ENCODE assay signal across 9 mouse cellular contexts in genomic region chr13:112988866-112989265, GRCm38 (mm10). TPM values are rescaled to one million over a fixed set of nuclear protein-coding genes. Genes with fewer than 3 reads are reported as not detected.
DNase-seq lines count a peak whose midpoint lies in the region; ATAC-seq and TF ChIP-seq lines count a peak whose summit lies in the region.
"Had no signal": no experiment of that assay in that cellular context is flagged by ENCODE, and none has a peak within 500 bp of the region (broad histone marks: within the 10 kb centered on the region; RNA-seq: fewer than 3 reads in every experiment).

No protein-coding gene starts in this region.

- no peak overlapping the region for H3K27ac ChIP-seq in heart, embryonic 14.5 days (replicated peaks in 1 of 2; ENCODE audit: control insufficient read depth in 1 of 2, insufficient read depth in 1 of 2, low read depth in 2 of 2, low read length in 2 of 2)
- H3K27ac ChIP-seq in bone marrow, adult 2 months (ENCODE audit: control insufficient read depth, insufficient read depth, low read depth, low read length, poor library complexity), result no peak overlapping the region; the same call in 1 of the 2 replicates
- H3K27ac ChIP-seq in hindbrain, embryonic 11.5 days (ENCODE audit: low read depth, low read length), result no peak overlapping the region
- no peak overlapping the region for H3K27ac ChIP-seq in midbrain, embryonic 13.5 days

- H3K4me3 ChIP-seq in heart, embryonic 14.5 days (ENCODE audit: control insufficient read depth in 1 of 2, insufficient read depth in 1 of 2, low read depth in 1 of 2, low read length in 2 of 2), result peak overlapping the region; percentile 15 to 51; a peak in 3 of 4 replicates
- peak overlapping the region; percentile 75 for H3K4me3 ChIP-seq in bone marrow, adult 2 months (replicated peaks; ENCODE audit: control insufficient read depth, low read depth, low read length)
- H3K4me3 ChIP-seq in hindbrain, embryonic 11.5 days (ENCODE audit: low read depth, low read length), result peak overlapping the region; percentile 42
- H3K4me3 ChIP-seq in midbrain, embryonic 13.5 days (replicated peaks), result peak overlapping the region; percentile 45

- no peaks in the 10 kb centered on the region for H3K9me3 ChIP-seq in heart, embryonic 14.5 days (ENCODE audit: control insufficient read depth, low read length)
- no peaks in the 10 kb centered on the region for H3K9me3 ChIP-seq in hindbrain, embryonic 11.5 days (ENCODE audit: control insufficient read depth, low read length)
- H3K9me3 ChIP-seq in midbrain, embryonic 13.5 days, result no peaks in the 10 kb centered on the region

- H3K36me3 ChIP-seq in heart, embryonic 14.5 days (ENCODE audit: control insufficient read depth, insufficient read depth, low read length), result no peaks in the 10 kb centered on the region
- no peaks in the 10 kb centered on the region for H3K36me3 ChIP-seq in hindbrain, embryonic 11.5 days (ENCODE audit: control insufficient read depth, insufficient read depth, low read length)
- no peaks in the 10 kb centered on the region for H3K36me3 ChIP-seq in midbrain, embryonic 13.5 days

- no peak for TF ChIP-seq CTCF in bone marrow, adult 2 months (IDR thresholded peaks at IDR 0.05; ENCODE audit: control insufficient read depth, insufficient read depth, low read length)

- intact Hi-C loops in heart, postnatal 36 days (cut with DNase I), result loop anchor here (2.0 to 5.0 kb wide), 2 partner anchors 46 to 62 kb away; partner anchors contain the start of genes Cdc20b, Dhx29 and Mtrex

- no peak overlapping the region for H3K9ac ChIP-seq in heart, embryonic 14.5 days (ENCODE audit: low read length)
- H3K9ac ChIP-seq in hindbrain, embryonic 11.5 days (ENCODE audit: low read depth, low read length), result no peak overlapping the region
- H3K9ac ChIP-seq in midbrain, embryonic 13.5 days (replicated peaks), result no peak overlapping the region

- peaks cover 80% of the 10 kb centered on the region for H3K27me3 ChIP-seq in heart, embryonic 14.5 days (ENCODE audit: control insufficient read depth, insufficient read depth, low read length)
- H3K27me3 ChIP-seq in hindbrain, embryonic 11.5 days (ENCODE audit: control insufficient read depth, insufficient read depth, low read length), result peaks cover 77% of the 10 kb centered on the region
- peaks cover 84% of the 10 kb centered on the region for H3K27me3 ChIP-seq in midbrain, embryonic 13.5 days

- DNase-seq in heart, postnatal 36 days, result no peak
- DNase-seq in hindbrain, embryonic 11.5 days (ENCODE audit: low spot score), result peak; percentile 44
- no peak for DNase-seq in urinary bladder, postnatal 4 days (ENCODE audit: low spot score in 2 of 2)
- DNase-seq in adrenal gland, adult 8-10 months, result no peak
- DNase-seq in frontal cortex, postnatal 36 days (ENCODE audit: low spot score in 2 of 2), result no peak

- peak overlapping the region; percentile 98 for H3K4me2 ChIP-seq in heart, embryonic 14.5 days (ENCODE audit: low read length)
- peak overlapping the region; percentile 93 for H3K4me2 ChIP-seq in hindbrain, embryonic 11.5 days (replicated peaks; ENCODE audit: low read depth, low read length)
- H3K4me2 ChIP-seq in midbrain, embryonic 13.5 days (replicated peaks), result peak overlapping the region; percentile 79

- 2% methylated on average over 19 of the region's 19 CpGs for WGBS in heart, embryonic 14.5 days
- WGBS in bone marrow, adult 2 months, result 3% methylated on average over 19 of the region's 19 CpGs
- WGBS in hindbrain, embryonic 11.5 days, result under 1% methylated on average over 19 of the region's 19 CpGs
- WGBS in midbrain, embryonic 13.5 days, result under 1% methylated on average over 19 of the region's 19 CpGs

- no peak for ATAC-seq in heart, embryonic 14.5 days (ENCODE audit: insufficient number of reproducible peaks, insufficient read depth, low FRiP score, low read depth)
- ATAC-seq in hindbrain, embryonic 11.5 days (ENCODE audit: low FRiP score), result no peak
- no peak for ATAC-seq in midbrain, embryonic 13.5 days

- peaks cover 4 to 28% of the 10 kb centered on the region in 2 experiments; a peak in 3 of 4 replicates for H3K4me1 ChIP-seq in heart, embryonic 14.5 days (ENCODE audit: control insufficient read depth in 2 of 2, insufficient read depth in 2 of 2, low read length in 2 of 2)
- peaks cover 5% of the 10 kb centered on the region; the same call in 1 of the 2 replicates for H3K4me1 ChIP-seq in bone marrow, adult 2 months (ENCODE audit: control insufficient read depth, insufficient read depth, low read length)
- H3K4me1 ChIP-seq in hindbrain, embryonic 11.5 days (replicated peaks; ENCODE audit: control insufficient read depth, insufficient read depth, low read length), result peaks cover 22% of the 10 kb centered on the region
- H3K4me1 ChIP-seq in midbrain, embryonic 13.5 days (replicated peaks), result peaks cover 50% of the 10 kb centered on the region

- TF ChIP-seq POLR2A in bone marrow, adult 2 months (IDR thresholded peaks at IDR 0.05; ENCODE audit: borderline replicate concordance, control insufficient read depth, low read depth, low read length), result no peak

RNA-seq across cellular contexts. Expression of gene Ccno, which starts 1.3 kb away (rescaled TPM):
- polyA plus RNA-seq in heart, embryonic 14.5 days (2014; fragmentation: Nextera tagmentation; extraction: Ambion mirVana), result 0.11 and 0.63 TPM in 2 replicates
- total RNA-seq in heart, postnatal 36 days (2021), result under 1 TPM; 0.19 to 0.67 TPM
- 3.8 and 4.0 TPM in 2 replicates for polyA plus RNA-seq in bone marrow, adult 2 months (2011; ENCODE audit: insufficient read depth, insufficient read length, low replicate concordance, missing spikeins)
- polyA plus RNA-seq in hindbrain, embryonic 11.5 days (2014; fragmentation: Nextera tagmentation; extraction: Ambion mirVana), result 2.6 and 5.0 TPM in 2 replicates
- 0.66 and 2.4 TPM in 2 replicates for polyA plus RNA-seq in midbrain, embryonic 13.5 days (2015; fragmentation: Nextera tagmentation; extraction: Ambion mirVana)
- under 1 TPM; 0.73 to 0.87 (median 0.77) TPM for total RNA-seq in adrenal gland, adult 8-10 months (2022)

RNA-seq across cellular contexts. Expression of gene Mcidas, which starts 4.8 kb away (rescaled TPM):
- polyA plus RNA-seq in heart, embryonic 14.5 days (2014; fragmentation: Nextera tagmentation; extraction: Ambion mirVana), result not detected in 2 replicates
- not detected for total RNA-seq in heart, postnatal 36 days (2021)
- not detected in 2 replicates for polyA plus RNA-seq in bone marrow, adult 2 months (2011; ENCODE audit: insufficient read depth, insufficient read length, low replicate concordance, missing spikeins)
- polyA plus RNA-seq in hindbrain, embryonic 11.5 days (2014; fragmentation: Nextera tagmentation; extraction: Ambion mirVana), result 2.2 and 2.7 TPM in 2 replicates
- polyA plus RNA-seq in midbrain, embryonic 13.5 days (2015; fragmentation: Nextera tagmentation; extraction: Ambion mirVana), result 0.35 and 0.89 TPM in 2 replicates
- total RNA-seq in adrenal gland, adult 8-10 months (2022), result under 1 TPM in 1 of 4 experiments, not detected in 3; 0.11 TPM

RNA-seq across cellular contexts. Expression of gene Cdc20b, which starts 46.0 kb away (rescaled TPM):
- polyA plus RNA-seq in heart, embryonic 14.5 days (2014; fragmentation: Nextera tagmentation; extraction: Ambion mirVana), result 0.12 TPM in 1 of 2 replicates, not detected in the other
- not detected for total RNA-seq in heart, postnatal 36 days (2021)
- polyA plus RNA-seq in bone marrow, adult 2 months (2011; ENCODE audit: insufficient read depth, insufficient read length, low replicate concordance, missing spikeins), result not detected in 2 replicates
- polyA plus RNA-seq in hindbrain, embryonic 11.5 days (2014; fragmentation: Nextera tagmentation; extraction: Ambion mirVana), result 0.92 and 2.1 TPM in 2 replicates
- 0.35 and 0.50 TPM in 2 replicates for polyA plus RNA-seq in midbrain, embryonic 13.5 days (2015; fragmentation: Nextera tagmentation; extraction: Ambion mirVana)
- not detected for total RNA-seq in adrenal gland, adult 8-10 months (2022)
- polyA plus RNA-seq: Patski had no signal

RNA-seq across cellular contexts. Expression of gene Gpx8, which starts 57.3 kb away (rescaled TPM):
- polyA plus RNA-seq in heart, embryonic 14.5 days (2014; fragmentation: Nextera tagmentation; extraction: Ambion mirVana), result 126 and 147 TPM in 2 replicates
- 10 to 100 TPM; 34.5 to 37.7 TPM for total RNA-seq in heart, postnatal 36 days (2021)
- polyA plus RNA-seq in bone marrow, adult 2 months (2011; ENCODE audit: insufficient read depth, insufficient read length, low replicate concordance, missing spikeins), result 4.6 and 23.8 TPM in 2 replicates
- polyA plus RNA-seq in hindbrain, embryonic 11.5 days (2014; fragmentation: Nextera tagmentation; extraction: Ambion mirVana), result 103 and 105 TPM in 2 replicates
- polyA plus RNA-seq in midbrain, embryonic 13.5 days (2015; fragmentation: Nextera tagmentation; extraction: Ambion mirVana), result 65.2 and 68.5 TPM in 2 replicates
- total RNA-seq in adrenal gland, adult 8-10 months (2022), result 100 to 1,000 TPM in 2 of 4 experiments, 10 to 100 TPM in 2; 91.6 to 107 (median 101) TPM
